In the genomic region with DNA sequence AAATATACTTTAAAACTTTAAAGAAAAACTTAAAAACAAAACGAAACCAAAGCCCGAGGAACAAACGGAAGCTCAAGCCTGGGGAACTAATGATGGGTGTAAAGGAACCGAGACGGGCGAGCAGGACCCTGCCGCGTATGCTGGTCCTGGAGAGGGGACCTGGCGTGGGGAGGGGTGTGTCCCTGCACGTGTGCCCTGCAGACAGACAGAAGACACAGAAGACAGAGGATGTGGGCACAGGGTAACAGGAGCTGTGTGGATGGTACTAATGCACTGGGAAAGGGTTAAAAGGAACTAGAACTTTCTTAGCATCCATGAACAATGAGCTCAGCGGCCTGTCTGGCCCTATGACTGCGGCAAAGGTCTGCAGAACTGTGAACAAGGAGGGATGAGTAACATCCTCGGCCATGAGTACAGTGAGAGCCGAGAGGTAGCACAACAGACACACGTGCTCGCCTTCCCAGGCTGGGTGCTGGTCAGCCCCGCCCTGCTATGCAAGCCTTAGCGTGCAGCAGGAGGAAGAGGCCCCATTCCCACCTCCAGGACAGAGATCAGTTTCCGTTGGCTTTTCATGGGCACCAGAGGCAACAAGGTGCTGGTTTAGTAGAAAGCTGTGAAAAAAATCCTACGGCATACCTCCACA, we compare ENCODE assay signal across 15 mouse cellular contexts. TPM values are rescaled to one million over a fixed set of nuclear protein-coding genes. Genes with fewer than 3 reads are reported as not detected.
DNase-seq lines count a peak whose midpoint lies in the region; ATAC-seq and TF ChIP-seq lines count a peak whose summit lies in the region.
"Had no signal": no experiment of that assay in that cellular context is flagged by ENCODE, and none has a peak within 500 bp of the region (broad histone marks: within the 10 kb centered on the region; RNA-seq: fewer than 3 reads in every experiment).

No protein-coding gene starts in this region.

- H3K9ac ChIP-seq in lung, embryonic 14.5 days, result no peak overlapping the region
- no peak overlapping the region for H3K9ac ChIP-seq in intestine, postnatal 0 days (ENCODE audit: low read depth, low read length)
- no peak overlapping the region for H3K9ac ChIP-seq in stomach, postnatal 0 days (ENCODE audit: low read length)
- H3K9ac ChIP-seq in forebrain, embryonic 16.5 days (replicated peaks; ENCODE audit: low read depth, low read length), result no peak overlapping the region
- H3K9ac ChIP-seq: heart, embryonic 13.5 days; lung, embryonic 15.5 days had no signal

- no peak for DNase-seq in lung, embryonic 14.5 days
- DNase-seq in lung, postnatal 10 days, result no peak
- peak; percentile 16 for DNase-seq in fibroblast of lung, adult 2 months (ENCODE audit: low read depth)
- DNase-seq in stomach, postnatal 0 days (ENCODE audit: low spot score), result peak; percentile 44
- no peak for DNase-seq in kidney, adult 18-20 months
- DNase-seq: cerebellum, postnatal 14 days; kidney, adult 9 months; spleen, adult 18-20 months; thymus, postnatal 14 days had no signal

- TF ChIP-seq EP300 in stomach, postnatal 0 days (optimal IDR thresholded peaks at IDR 0.05), result no peak

- H3K36me3 ChIP-seq in lung, embryonic 14.5 days (ENCODE audit: insufficient read depth), result peaks cover 80% of the 10 kb centered on the region
- peaks cover 56% of the 10 kb centered on the region for H3K36me3 ChIP-seq in intestine, postnatal 0 days (ENCODE audit: control insufficient read depth, insufficient read depth)
- peaks cover 23% of the 10 kb centered on the region for H3K36me3 ChIP-seq in stomach, postnatal 0 days (ENCODE audit: control insufficient read depth, insufficient read depth, low read length)
- H3K36me3 ChIP-seq in forebrain, embryonic 16.5 days (ENCODE audit: control insufficient read depth, insufficient read depth), result peaks cover 13% of the 10 kb centered on the region

- no peak overlapping the region for H3K4me3 ChIP-seq in lung, embryonic 14.5 days (ENCODE audit: low read depth, low read length)
- H3K4me3 ChIP-seq in intestine, postnatal 0 days (ENCODE audit: low read depth, low read length), result no peak overlapping the region
- no peak overlapping the region for H3K4me3 ChIP-seq in stomach, postnatal 0 days (ENCODE audit: low read depth, low read length)
- no peak overlapping the region for H3K4me3 ChIP-seq in forebrain, embryonic 16.5 days (replicated peaks; ENCODE audit: low read length)
- H3K4me3 ChIP-seq: heart, embryonic 13.5 days; lung, embryonic 15.5 days had no signal

- H3K9me3 ChIP-seq in lung, embryonic 14.5 days (ENCODE audit: low read depth, low read length), result no peaks in the 10 kb centered on the region
- H3K9me3 ChIP-seq in intestine, postnatal 0 days (ENCODE audit: control insufficient read depth), result no peaks in the 10 kb centered on the region
- no peaks in the 10 kb centered on the region for H3K9me3 ChIP-seq in stomach, postnatal 0 days (ENCODE audit: control insufficient read depth, low read length)
- H3K9me3 ChIP-seq in forebrain, embryonic 16.5 days (ENCODE audit: control insufficient read depth, low read length), result 0 out of 2 replicates have a peak, but pooled peaks cover 2% of the 10 kb centered on the region
- H3K9me3 ChIP-seq: heart, embryonic 13.5 days; lung, embryonic 15.5 days had no signal

- H3K4me2 ChIP-seq in lung, embryonic 14.5 days, result no peak overlapping the region
- no peak overlapping the region for H3K4me2 ChIP-seq in intestine, postnatal 0 days (replicated peaks; ENCODE audit: low read depth)
- H3K4me2 ChIP-seq in stomach, postnatal 0 days (replicated peaks; ENCODE audit: low read depth), result no peak overlapping the region
- no peak overlapping the region for H3K4me2 ChIP-seq in forebrain, embryonic 16.5 days (ENCODE audit: low read length)
- H3K4me2 ChIP-seq: heart, embryonic 13.5 days; lung, embryonic 15.5 days; midbrain, embryonic 11.5 days had no signal

- no peak overlapping the region for H3K27ac ChIP-seq in lung, embryonic 14.5 days (ENCODE audit: low read depth)
- no peak overlapping the region for H3K27ac ChIP-seq in intestine, postnatal 0 days (ENCODE audit: low read depth, low read length)
- H3K27ac ChIP-seq in stomach, postnatal 0 days (replicated peaks), result 0 out of 2 replicates have a peak overlapping the region, but pooled peaks have one; percentile 8
- no peak overlapping the region for H3K27ac ChIP-seq in forebrain, embryonic 16.5 days (ENCODE audit: low read length)
- H3K27ac ChIP-seq: heart, embryonic 13.5 days; lung, embryonic 15.5 days had no signal

- no peaks in the 10 kb centered on the region for H3K27me3 ChIP-seq in lung, embryonic 14.5 days (ENCODE audit: insufficient read depth, low read length)
- no peaks in the 10 kb centered on the region for H3K27me3 ChIP-seq in intestine, postnatal 0 days (replicated peaks; ENCODE audit: control insufficient read depth, insufficient read depth, low read length)
- no peaks in the 10 kb centered on the region for H3K27me3 ChIP-seq in stomach, postnatal 0 days (ENCODE audit: control insufficient read depth, insufficient read depth, low read length)
- no peaks in the 10 kb centered on the region for H3K27me3 ChIP-seq in forebrain, embryonic 16.5 days (replicated peaks; ENCODE audit: control insufficient read depth, insufficient read depth, low read length)
- H3K27me3 ChIP-seq: heart, embryonic 13.5 days; lung, embryonic 15.5 days had no signal

- TF ChIP-seq CTCF in lung, embryonic 14.5 days (IDR thresholded peaks at IDR 0.05; ENCODE audit: low read depth), result no peak
- TF ChIP-seq CTCF in intestine, postnatal 0 days (IDR thresholded peaks at IDR 0.05; ENCODE audit: low read depth), result no peak
- no peak for TF ChIP-seq CTCF in stomach, postnatal 0 days (IDR thresholded peaks at IDR 0.05; ENCODE audit: low read depth)

- WGBS in lung, embryonic 14.5 days, result 80% methylated on average over 20 of the region's 20 CpGs
- 63% methylated on average over 20 of the region's 20 CpGs for WGBS in intestine, postnatal 0 days
- 72% methylated on average over 20 of the region's 20 CpGs for WGBS in stomach, postnatal 0 days
- WGBS in forebrain, embryonic 16.5 days, result 89% methylated on average over 20 of the region's 20 CpGs

- ATAC-seq in lung, embryonic 14.5 days (ENCODE audit: insufficient read depth), result peak; percentile 21; the same call in 1 of the 2 replicates
- ATAC-seq in intestine, postnatal 0 days, result peak; percentile 89
- peak; percentile 85 for ATAC-seq in stomach, postnatal 0 days (ENCODE audit: low FRiP score, low TSS enrichment)
- ATAC-seq in forebrain, embryonic 16.5 days, result no peak
- ATAC-seq: activated CD4-positive, CD25-positive, alpha-beta regulatory T cell, adult 4 months had no signal

- no peaks in the 10 kb centered on the region for H3K4me1 ChIP-seq in lung, embryonic 14.5 days (ENCODE audit: insufficient read depth)
- H3K4me1 ChIP-seq in intestine, postnatal 0 days (replicated peaks; ENCODE audit: control insufficient read depth, insufficient read depth, low read length), result no peaks in the 10 kb centered on the region
- H3K4me1 ChIP-seq in stomach, postnatal 0 days (replicated peaks; ENCODE audit: control insufficient read depth, insufficient read depth), result no peaks in the 10 kb centered on the region
- H3K4me1 ChIP-seq in forebrain, embryonic 16.5 days (replicated peaks; ENCODE audit: control insufficient read depth, insufficient read depth, low read length), result no peaks in the 10 kb centered on the region
- H3K4me1 ChIP-seq: lung, embryonic 15.5 days had no signal

RNA-seq across cellular contexts. Expression of a gene that starts 13.8 kb away (rescaled TPM):
- polyA plus RNA-seq in lung, embryonic 14.5 days (2014; fragmentation: Nextera tagmentation; extraction: Ambion mirVana), result 4.8 and 5.0 TPM in 2 replicates
- polyA plus RNA-seq in intestine, postnatal 0 days (2015; fragmentation: Nextera tagmentation; extraction: Ambion mirVana), result 2.2 and 2.4 TPM in 2 replicates
- polyA plus RNA-seq in stomach, postnatal 0 days (2015; fragmentation: Nextera tagmentation; extraction: Ambion mirVana), result 2.7 and 2.9 TPM in 2 replicates
- 5.2 and 7.8 TPM in 2 replicates for polyA plus RNA-seq in forebrain, embryonic 16.5 days (2015; fragmentation: Nextera tagmentation; extraction: Ambion mirVana)

RNA-seq across cellular contexts. Expression of a gene that starts 32.0 kb away (rescaled TPM):
- 43.4 and 47.4 TPM in 2 replicates for polyA plus RNA-seq in lung, embryonic 14.5 days (2014; fragmentation: Nextera tagmentation; extraction: Ambion mirVana)
- 15.2 and 18.1 TPM in 2 replicates for polyA plus RNA-seq in intestine, postnatal 0 days (2015; fragmentation: Nextera tagmentation; extraction: Ambion mirVana)
- polyA plus RNA-seq in stomach, postnatal 0 days (2015; fragmentation: Nextera tagmentation; extraction: Ambion mirVana), result 24.3 and 26.4 TPM in 2 replicates
- polyA plus RNA-seq in forebrain, embryonic 16.5 days (2015; fragmentation: Nextera tagmentation; extraction: Ambion mirVana), result 27.7 and 28.7 TPM in 2 replicates

RNA-seq across cellular contexts. Expression of a gene that starts 32.3 kb away (rescaled TPM):
- polyA plus RNA-seq in lung, embryonic 14.5 days (2014; fragmentation: Nextera tagmentation; extraction: Ambion mirVana), result 54.8 and 56.8 TPM in 2 replicates
- 75.3 and 75.7 TPM in 2 replicates for polyA plus RNA-seq in intestine, postnatal 0 days (2015; fragmentation: Nextera tagmentation; extraction: Ambion mirVana)
- polyA plus RNA-seq in stomach, postnatal 0 days (2015; fragmentation: Nextera tagmentation; extraction: Ambion mirVana), result 89.8 and 97.7 TPM in 2 replicates
- 30.5 and 31.6 TPM in 2 replicates for polyA plus RNA-seq in forebrain, embryonic 16.5 days (2015; fragmentation: Nextera tagmentation; extraction: Ambion mirVana)

Comparison
In these comparisons a context has a peak if more than half of its experiments do, and no peak if none do; other contexts are left out.
1. DNase-seq: peak in fibroblast of lung, adult 2 months (single experiment) and stomach, postnatal 0 days (single experiment); none in lung, embryonic 14.5 days (single experiment), lung, postnatal 10 days (single experiment) and kidney, adult 18-20 months (single experiment).